Mouse (Mus musculus) liver, adult 2 months (tissue): ENCODE data around the gene Dnase1. TPM values are rescaled to one million over a fixed set of nuclear protein-coding genes. Genes with fewer than 3 reads are reported as not detected.
"Not testable (repeated sequence)": the region's sequence is repeated elsewhere in the genome, so short reads cannot be mapped to it uniquely, and the experiment has no call there.

ENCODE experiments used
- DNase-seq: peaks from one replicate; pipeline ENCODE4 v3.0.0-alpha.2; 2011; ENCODE audit warnings: low read depth, low spot score; ENCODE audit errors: extremely low read depth
- H3K27ac ChIP-seq: fragments of 200-500 bp; replicated peaks from 2 replicates; pipeline ENCODE4 v1.5.1; 2012; ENCODE audit warnings: low read depth, mild to moderate bottlenecking, control low read depth, inconsistent platforms, low read length; ENCODE audit not compliant: insufficient read depth
- H3K27me3 ChIP-seq: fragments of 200-500 bp; 2 replicates; pipeline ENCODE4 v1.6.1; 2012; ENCODE audit warnings: mild to moderate bottlenecking, moderate library complexity, low read length, inconsistent platforms; ENCODE audit not compliant: control insufficient read depth, insufficient read depth
- H3K36me3 ChIP-seq: fragments of 200-500 bp; 2 replicates; pipeline ENCODE4 v1.6.1; 2012; ENCODE audit warnings: low read length, inconsistent platforms; ENCODE audit not compliant: control insufficient read depth, insufficient read depth
- H3K4me1 ChIP-seq: fragments of 200-500 bp; 2 replicates; pipeline ENCODE4 v1.6.1; 2011; ENCODE audit warnings: low read length; ENCODE audit not compliant: control insufficient read depth, insufficient read depth
- H3K4me3 ChIP-seq: fragments of 200-500 bp; 2 replicates; pipeline ENCODE4 v1.5.1; 2011; ENCODE audit warnings: low read depth, mild to moderate bottlenecking, control low read depth, low read length, moderate library complexity; ENCODE audit not compliant: insufficient read depth
- H3K79me2 ChIP-seq: fragments of 200-500 bp; 2 replicates; pipeline ENCODE4 v1.6.1; 2012; ENCODE audit warnings: inconsistent platforms, mild to moderate bottlenecking, low read length, moderate library complexity; ENCODE audit not compliant: control insufficient read depth, insufficient read depth
- H3K9ac ChIP-seq: fragments of 200-500 bp; 2 replicates; pipeline ENCODE4 v1.6.1; 2012; ENCODE audit warnings: low read depth, mild to moderate bottlenecking, control low read depth, inconsistent platforms, low read length
- CTCF ChIP-seq: fragments of 200-500 bp; IDR thresholded peaks from 2 replicates; pipeline ENCODE4 v1.5.1; 2011; ENCODE audit warnings: low read depth, low read length, control low read depth
- POLR2A ChIP-seq: fragments of 200-500 bp; IDR thresholded peaks from 2 replicates; pipeline ENCODE4 v1.6.1; 2011; ENCODE audit warnings: low read length, control low read depth; ENCODE audit not compliant: insufficient read depth; ENCODE audit errors: extremely low read depth
- WGBS: fragments of 180-500 bp; shearing (Covaris S2); methylation state at CpG from one replicate; pipeline ENCODE4 v1.1.7; 2018; 5-methylcytosine and 5-hydroxymethylcytosine counted together
- polyA plus RNA-seq: library from polyadenylated mRNA; depleted of rRNA; stranded (reverse); fragments of >200 nt; gene quantifications from 2 replicates; pipeline ENCODE4 v1.2.3, GENCODE M21; 2012; rRNA removed
- total RNA-seq: library from RNA; depleted of rRNA; stranded (reverse); fragments of >200 nt; gene quantifications from 2 replicates; pipeline ENCODE4 v1.2.3, GENCODE M21; 2014; rRNA removed

Dnase1 gene
- total RNA-seq (0.13 TPM in 1 of 2 replicates, not detected in the other), polyA plus RNA-seq (0.16 and 0.24 TPM in 2 replicates)

GRCm38 (mm10) chr16:4036807-4037206 lies at the start of gene Dnase1:
Gene Dnase1, plus strand, starts transcription at chr16:4036942.
- no peak for TF ChIP-seq CTCF
- no peak for TF ChIP-seq POLR2A
- peak; percentile 20 for DNase-seq
- Histone ChIP-seq H3K27ac (no peak within 1 kb of the TSS), H3K4me1 (peaks cover 10% of the 10 kb centered on the region), H3K9ac (no peak within 1 kb of the TSS), H3K36me3 (peaks cover 26% of the 10 kb centered on the region), H3K27me3 (no peaks in the 10 kb centered on the region), H3K79me2 (no peaks in the 10 kb centered on the region), H3K4me3 (no peak within 1 kb of the TSS)
- WGBS: 67% methylated on average over 5 of the region's 5 CpGs

- Histone ChIP-seq H3K79me2 (no peaks in the 10 kb centered on the region), H3K36me3 (peaks cover 41% of the 10 kb centered on the region), H3K27me3 (no peaks in the 10 kb centered on the region), H3K27ac (no peak overlapping the region), H3K9ac (no peak overlapping the region), H3K4me3 (no peak overlapping the region), H3K4me1 (no peaks in the 10 kb centered on the region)
- no peak for DNase-seq
- TF ChIP-seq CTCF (no peak), POLR2A (no peak)
- 91% methylated on average over 4 of the region's 4 CpGs for WGBS
Observed at GRCm38 (mm10) chr16:3988410-3988809, 48.3 kb upstream of the Dnase1 start.

- H3K27me3 ChIP-seq: no peaks in the 10 kb centered on the region
- H3K4me3 ChIP-seq: peak within 1 kb of the TSS; percentile 77
- no peaks in the 10 kb centered on the region for H3K79me2 ChIP-seq
- TF ChIP-seq POLR2A: peak; percentile 75; the same call in 1 of the 2 replicates
- TF ChIP-seq CTCF: 0 out of 2 replicates have a peak, but pooled peaks have one; percentile 12
- peak; percentile 83 for DNase-seq
- peak within 1 kb of the TSS; percentile 53 for H3K27ac ChIP-seq
- WGBS: 2% methylated on average over 58 of the region's 58 CpGs
- H3K4me1 ChIP-seq: peaks cover 5% of the 10 kb centered on the region; the same call in 1 of the 2 replicates
- H3K36me3 ChIP-seq: peaks cover 6% of the 10 kb centered on the region; the same call in 1 of the 2 replicates
- peak within 1 kb of the TSS; percentile 75 for H3K9ac ChIP-seq
Observed at GRCm38 (mm10) chr16:4003489-4004398, 33.0 kb upstream of the Dnase1 start, which contains the start of gene Slx4. Gene Slx4, minus strand, starts transcription at chr16:4003770.

- WGBS: 57% methylated on average over 4 of the region's 4 CpGs
- Histone ChIP-seq H3K27me3 (no peaks in the 10 kb centered on the region), H3K79me2 (no peaks in the 10 kb centered on the region), H3K36me3 (no peaks in the 10 kb centered on the region), H3K4me1 (no peaks in the 10 kb centered on the region), H3K9ac (no peak overlapping the region), H3K4me3 (no peak overlapping the region), H3K27ac (no peak overlapping the region)
- no peak for TF ChIP-seq CTCF
- no peak for DNase-seq
Observed at GRCm38 (mm10) chr16:4012882-4013570, 23.7 kb upstream of the Dnase1 start.

- no peaks in the 10 kb centered on the region for H3K36me3 ChIP-seq
- WGBS: 83% methylated on average over 5 of the region's 5 CpGs
- H3K4me1 ChIP-seq: no peaks in the 10 kb centered on the region
- no peaks in the 10 kb centered on the region for H3K79me2 ChIP-seq
- H3K9ac ChIP-seq: no peak overlapping the region
- no peak overlapping the region for H3K4me3 ChIP-seq
- H3K27me3 ChIP-seq: no peaks in the 10 kb centered on the region
- TF ChIP-seq POLR2A: no peak
- no peak for TF ChIP-seq CTCF
- no peak for DNase-seq
- H3K27ac ChIP-seq: no peak overlapping the region
Observed at GRCm38 (mm10) chr16:4014040-4014668, 22.6 kb upstream of the Dnase1 start.

- H3K4me3 ChIP-seq, DNase-seq: not testable (repeated sequence)
- 79% methylated on average over 17 of the region's 17 CpGs for WGBS
Observed at GRCm38 (mm10) chr16:4016786-4017185, 20.0 kb upstream of the Dnase1 start.

GRCm38 (mm10) chr16:4017466-4017865 lies 19.3 kb upstream of the Dnase1 start:
- DNase-seq, H3K4me3 ChIP-seq, H3K9ac ChIP-seq, H3K4me1 ChIP-seq, H3K36me3 ChIP-seq, H3K79me2 ChIP-seq, H3K27ac ChIP-seq, H3K27me3 ChIP-seq: not testable (repeated sequence)
- WGBS: 81% methylated on average over 6 of the region's 6 CpGs

More at GRCm38 (mm10) chr16:4016786-4017185, 20.0 kb upstream of the Dnase1 start:
- H3K27me3 ChIP-seq, H3K27ac ChIP-seq, H3K4me1 ChIP-seq, H3K36me3 ChIP-seq, H3K79me2 ChIP-seq, H3K9ac ChIP-seq: not testable (repeated sequence)
